Mouse (Mus musculus): ENCODE results near the gene Canx. TPM values are rescaled to one million over a fixed set of nuclear protein-coding genes. Genes with fewer than 3 reads are reported as not detected.

Gene Canx
- polyA plus RNA-seq, 1 experiment = 139 TPM

DNA sequence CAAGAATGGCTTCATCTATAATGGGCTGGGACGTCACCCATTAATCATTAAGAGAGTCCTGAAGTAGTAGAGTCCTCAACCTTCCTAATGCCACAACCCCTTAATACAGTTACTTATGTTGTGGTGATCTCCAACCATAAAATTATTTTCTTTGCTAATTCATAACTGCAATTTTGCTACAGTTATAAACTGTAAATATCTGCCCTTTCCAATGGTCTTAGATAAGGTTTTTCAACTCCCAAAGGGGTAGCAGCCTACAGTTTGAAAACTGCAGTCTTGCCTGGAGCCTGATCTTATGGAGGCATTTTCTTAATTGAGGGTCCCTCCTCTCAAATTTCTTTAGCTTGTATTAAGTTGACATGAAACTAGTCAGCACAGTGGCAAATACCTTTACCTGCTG, 3.9 kb upstream of the Canx start:
- H3K4me2 ChIP-seq (ENCODE audit: low read depth) = no peak overlapping the region
- no peaks in the 10 kb centered on the region for H3K36me3 ChIP-seq (ENCODE audit: control insufficient read depth, insufficient read depth)
- H3K4me3 ChIP-seq = no peak overlapping the region
- no peaks in the 10 kb centered on the region for H3K27me3 ChIP-seq (ENCODE audit: control insufficient read depth, insufficient read depth, insufficient read length)
- H3K79me2 ChIP-seq (ENCODE audit: control insufficient read depth, insufficient read depth) = peaks cover 10% of the 10 kb centered on the region
- no peak overlapping the region for H3ac ChIP-seq (ENCODE audit: control insufficient read depth, insufficient read length)
- TF ChIP-seq POLR2A (IDR thresholded peaks at IDR 0.05; ENCODE audit: insufficient read length, low read depth) = no peak
- TF ChIP-seq POLR2AphosphoS2 (IDR thresholded peaks at IDR 0.05; ENCODE audit: insufficient read length, low read depth) = no peak
- TF ChIP-seq SRF (IDR thresholded peaks at IDR 0.05; ENCODE audit: control insufficient read depth, insufficient read length, low read depth) = no peak
- no peak for TF ChIP-seq TCF3 (IDR thresholded peaks at IDR 0.05; ENCODE audit: insufficient read length, low read depth)
- no peak for TF ChIP-seq MAX (IDR thresholded peaks at IDR 0.05; ENCODE audit: low read depth)
- no peak for TF ChIP-seq TCF12 (IDR thresholded peaks at IDR 0.05; ENCODE audit: insufficient read depth, poor library complexity, severe bottlenecking)
- TF ChIP-seq MYOG (IDR thresholded peaks at IDR 0.05; ENCODE audit: control insufficient read depth in 1 of 3, insufficient read depth in 1 of 3, insufficient read length in 2 of 3, low read depth in 2 of 3) = no peak
- no peak for TF ChIP-seq MYOD1 (IDR thresholded peaks at IDR 0.05; ENCODE audit: control insufficient read depth in 1 of 3, insufficient read length in 2 of 3, low read depth in 2 of 3)
- no peak for TF ChIP-seq REST (IDR thresholded peaks at IDR 0.05; ENCODE audit: insufficient read depth, insufficient read length)
- no peak for TF ChIP-seq CEBPB (IDR thresholded peaks at IDR 0.05; ENCODE audit: insufficient read depth, poor library complexity, severe bottlenecking)
- TF ChIP-seq USF1 (IDR thresholded peaks at IDR 0.05; ENCODE audit: low read depth) = no peak
- no peak for TF ChIP-seq E2F4 (IDR thresholded peaks at IDR 0.05; ENCODE audit: insufficient read depth)

DNA sequence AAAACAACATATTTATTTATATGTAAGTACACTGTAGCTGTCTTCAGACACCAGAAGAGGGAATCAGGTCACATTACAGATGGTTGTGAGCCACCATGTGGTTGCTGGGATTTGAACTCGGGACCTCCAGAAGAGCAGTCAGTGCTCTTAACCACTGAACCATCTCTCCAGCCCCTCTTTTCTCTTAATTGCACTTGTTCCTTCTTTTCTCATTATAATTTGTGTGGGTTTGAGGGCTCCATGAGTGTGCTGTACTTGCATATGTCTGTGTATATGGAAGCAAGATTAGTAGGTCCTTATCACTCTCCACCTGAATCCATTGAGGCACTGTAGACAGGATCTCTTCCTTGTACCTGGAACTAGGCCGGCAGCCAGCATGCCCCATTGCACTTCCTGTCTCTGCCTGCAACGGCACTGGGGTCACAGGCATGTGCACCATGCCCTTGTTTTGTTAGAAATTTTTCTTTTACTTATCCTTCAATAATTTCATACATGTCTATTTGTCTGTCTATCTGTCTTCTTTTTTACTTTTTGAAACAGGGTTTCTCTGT, 2.7 kb upstream of the Canx start:
- TF ChIP-seq SRF (IDR thresholded peaks at IDR 0.05; ENCODE audit: control insufficient read depth, insufficient read length, low read depth) = no peak
- TF ChIP-seq TCF3 (IDR thresholded peaks at IDR 0.05; ENCODE audit: insufficient read length, low read depth) = no peak
- no peak for TF ChIP-seq TCF12 (IDR thresholded peaks at IDR 0.05; ENCODE audit: insufficient read depth, poor library complexity, severe bottlenecking)
- TF ChIP-seq CEBPB (IDR thresholded peaks at IDR 0.05; ENCODE audit: insufficient read depth, poor library complexity, severe bottlenecking) = no peak
- no peak for TF ChIP-seq POLR2A (IDR thresholded peaks at IDR 0.05; ENCODE audit: insufficient read length, low read depth)
- no peak for TF ChIP-seq MYOG (IDR thresholded peaks at IDR 0.05; ENCODE audit: control insufficient read depth in 1 of 3, insufficient read depth in 1 of 3, insufficient read length in 2 of 3, low read depth in 2 of 3)
- TF ChIP-seq USF1 (IDR thresholded peaks at IDR 0.05; ENCODE audit: low read depth) = no peak
- no peak for TF ChIP-seq MAX (IDR thresholded peaks at IDR 0.05; ENCODE audit: low read depth)
- TF ChIP-seq E2F4 (IDR thresholded peaks at IDR 0.05; ENCODE audit: insufficient read depth) = no peak
- no peak for TF ChIP-seq MYOD1 (IDR thresholded peaks at IDR 0.05; ENCODE audit: control insufficient read depth in 1 of 3, insufficient read length in 2 of 3, low read depth in 2 of 3)
- TF ChIP-seq POLR2AphosphoS2 (IDR thresholded peaks at IDR 0.05; ENCODE audit: insufficient read length, low read depth) = no peak
- no peak for TF ChIP-seq REST (IDR thresholded peaks at IDR 0.05; ENCODE audit: insufficient read depth, insufficient read length)
- Histone ChIP-seq H3K27me3 (ENCODE audit: control insufficient read depth, insufficient read depth, insufficient read length) (no peaks in the 10 kb centered on the region), H3K4me2 (ENCODE audit: low read depth) (no peak overlapping the region), H3K79me2 (ENCODE audit: control insufficient read depth, insufficient read depth) (peaks cover 22% of the 10 kb centered on the region), H3K4me3 (no peak overlapping the region), H3ac (ENCODE audit: control insufficient read depth, insufficient read length) (no peak overlapping the region), H3K36me3 (ENCODE audit: control insufficient read depth, insufficient read depth) (no peaks in the 10 kb centered on the region)

DNA sequence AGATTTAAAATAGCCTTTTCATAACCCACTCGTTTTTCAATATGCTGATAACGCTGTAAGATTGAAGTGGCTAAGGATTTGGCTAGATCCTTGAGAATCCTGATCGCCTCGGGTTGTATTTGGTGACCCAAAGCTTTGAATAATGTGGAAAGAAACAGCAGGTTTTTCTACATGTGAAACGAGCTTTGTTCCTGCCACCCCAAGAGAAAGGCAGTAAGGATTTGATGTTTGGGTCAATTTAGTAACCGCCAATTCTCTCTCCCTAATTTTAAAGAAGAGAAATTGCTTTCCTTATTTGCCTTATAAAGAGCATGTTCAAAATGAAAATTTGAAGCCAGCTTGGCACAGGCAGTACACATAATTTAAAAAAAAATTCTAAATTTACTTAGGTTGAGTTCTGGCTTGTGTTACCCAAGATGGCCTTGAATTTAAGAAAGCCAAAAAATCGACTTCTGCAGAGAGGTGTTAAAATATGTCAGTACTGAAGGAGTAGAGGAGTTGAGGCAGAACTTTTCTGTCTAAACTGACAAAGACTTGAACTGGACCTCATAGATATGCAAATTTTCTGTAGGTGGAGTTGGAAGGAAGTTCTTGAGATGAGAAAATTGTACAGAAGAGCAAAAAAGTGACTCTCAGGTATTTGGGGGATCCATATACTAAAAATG, 961 bp upstream of the Canx start:
- peak overlapping the region; percentile 47 for H3ac ChIP-seq (ENCODE audit: control insufficient read depth, insufficient read length)
- peaks cover 39% of the 10 kb centered on the region for H3K79me2 ChIP-seq (ENCODE audit: control insufficient read depth, insufficient read depth)
- TF ChIP-seq MYOG (IDR thresholded peaks at IDR 0.05; ENCODE audit: control insufficient read depth in 1 of 3, insufficient read depth in 1 of 3, insufficient read length in 2 of 3, low read depth in 2 of 3) (no peak), TCF12 (IDR thresholded peaks at IDR 0.05; ENCODE audit: insufficient read depth, poor library complexity, severe bottlenecking) (no peak), MYOD1 (IDR thresholded peaks at IDR 0.05; ENCODE audit: control insufficient read depth in 1 of 3, insufficient read length in 2 of 3, low read depth in 2 of 3) (no peak), POLR2AphosphoS2 (IDR thresholded peaks at IDR 0.05; ENCODE audit: insufficient read length, low read depth) (no peak), CEBPB (IDR thresholded peaks at IDR 0.05; ENCODE audit: insufficient read depth, poor library complexity, severe bottlenecking) (no peak), USF1 (IDR thresholded peaks at IDR 0.05; ENCODE audit: low read depth) (no peak), TCF3 (IDR thresholded peaks at IDR 0.05; ENCODE audit: insufficient read length, low read depth) (no peak), REST (IDR thresholded peaks at IDR 0.05; ENCODE audit: insufficient read depth, insufficient read length) (no peak), MAX (IDR thresholded peaks at IDR 0.05; ENCODE audit: low read depth) (no peak), E2F4 (IDR thresholded peaks at IDR 0.05; ENCODE audit: insufficient read depth) (no peak), POLR2A (IDR thresholded peaks at IDR 0.05; ENCODE audit: insufficient read length, low read depth) (no peak), SRF (IDR thresholded peaks at IDR 0.05; ENCODE audit: control insufficient read depth, insufficient read length, low read depth) (no peak)
- peak overlapping the region; percentile 84 for H3K4me3 ChIP-seq
- no peaks in the 10 kb centered on the region for H3K36me3 ChIP-seq (ENCODE audit: control insufficient read depth, insufficient read depth)
- H3K27me3 ChIP-seq (ENCODE audit: control insufficient read depth, insufficient read depth, insufficient read length) = no peaks in the 10 kb centered on the region
- peak overlapping the region; percentile 79 for H3K4me2 ChIP-seq (ENCODE audit: low read depth)

DNA sequence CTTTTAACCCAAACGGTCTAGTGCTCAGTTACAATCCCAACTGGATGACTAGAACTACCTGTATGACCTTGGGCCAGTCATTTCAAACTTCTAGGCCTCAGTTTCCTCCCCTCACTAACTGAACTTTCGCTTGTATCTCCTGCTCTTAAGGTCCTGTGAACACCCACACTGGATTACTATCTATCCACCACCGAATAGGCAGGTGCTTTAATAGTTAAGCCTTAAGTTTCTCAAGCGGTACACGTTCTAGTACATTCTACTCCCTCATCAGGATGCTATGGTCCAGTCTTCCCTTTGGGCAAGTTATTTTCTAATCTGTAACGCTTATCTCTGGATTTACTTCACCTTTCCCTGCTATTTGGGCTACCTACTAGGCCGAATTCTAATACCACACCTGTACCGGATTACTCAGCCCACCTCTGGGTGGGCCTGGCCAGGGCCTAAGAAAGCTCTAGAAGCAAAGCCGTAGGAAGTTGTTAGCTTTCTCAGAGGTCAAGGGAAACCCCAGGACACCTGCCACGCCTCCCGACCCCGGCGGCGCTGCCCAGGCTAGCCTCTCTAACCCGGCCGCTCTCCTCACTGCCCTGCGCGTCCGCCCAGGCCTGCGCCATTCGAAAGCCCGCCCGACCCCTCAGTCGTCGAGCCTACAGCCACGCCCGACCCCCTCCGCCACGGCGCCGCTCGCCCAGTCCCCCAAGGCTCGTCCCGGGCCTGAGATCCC, 562 bp downstream of the Canx start:
- peaks cover 54% of the 10 kb centered on the region for H3K79me2 ChIP-seq (ENCODE audit: control insufficient read depth, insufficient read depth)
- no peaks in the 10 kb centered on the region for H3K27me3 ChIP-seq (ENCODE audit: control insufficient read depth, insufficient read depth, insufficient read length)
- peak overlapping the region; percentile 84 for H3K4me3 ChIP-seq
- peak overlapping the region; percentile 47 for H3ac ChIP-seq (ENCODE audit: control insufficient read depth, insufficient read length)
- TF ChIP-seq SRF (IDR thresholded peaks at IDR 0.05; ENCODE audit: control insufficient read depth, insufficient read length, low read depth) = no peak
- peak in 1 of 3 experiments; percentile 6 for TF ChIP-seq MYOD1 (IDR thresholded peaks at IDR 0.05; ENCODE audit: control insufficient read depth in 1 of 3, insufficient read length in 2 of 3, low read depth in 2 of 3)
- no peak for TF ChIP-seq REST (IDR thresholded peaks at IDR 0.05; ENCODE audit: insufficient read depth, insufficient read length)
- TF ChIP-seq POLR2AphosphoS2 (IDR thresholded peaks at IDR 0.05; ENCODE audit: insufficient read length, low read depth) = no peak
- no peak for TF ChIP-seq CEBPB (IDR thresholded peaks at IDR 0.05; ENCODE audit: insufficient read depth, poor library complexity, severe bottlenecking)
- TF ChIP-seq TCF12 (IDR thresholded peaks at IDR 0.05; ENCODE audit: insufficient read depth, poor library complexity, severe bottlenecking) = no peak
- peak overlapping the region; percentile 95 for H3K4me2 ChIP-seq (ENCODE audit: low read depth)
- H3K36me3 ChIP-seq (ENCODE audit: control insufficient read depth, insufficient read depth) = no peaks in the 10 kb centered on the region
